Mouse (Mus musculus): ENCODE measurements around the gene Palld.

Gene Palld

GRCm38 (mm10) chr8:61725306-61726017 lies 177.0 kb downstream of the Palld start:
- DNase-seq (ENCODE audit: low spot score in 2 of 2): no peak

- no peak for DNase-seq (ENCODE audit: low spot score in 2 of 2)
Observed at GRCm38 (mm10) chr8:61722226-61722625, 180.3 kb downstream of the Palld start.

GRCm38 (mm10) chr8:61715351-61716125 lies 187.0 kb downstream of the Palld start:
- no peak for DNase-seq (ENCODE audit: low spot score in 2 of 2)

- DNase-seq (ENCODE audit: low spot score in 2 of 2): no peak
Observed at GRCm38 (mm10) chr8:61714293-61714831, 188.1 kb downstream of the Palld start.

- DNase-seq (ENCODE audit: low spot score in 2 of 2): no peak
Observed at GRCm38 (mm10) chr8:61713195-61713990, 189.1 kb downstream of the Palld start.

GRCm38 (mm10) chr8:61712426-61712825 lies 190.1 kb downstream of the Palld start:
- no peak for DNase-seq (ENCODE audit: low spot score in 2 of 2)

- no peak for DNase-seq (ENCODE audit: low spot score in 2 of 2)
Observed at GRCm38 (mm10) chr8:61708586-61709305, 193.7 kb downstream of the Palld start.

- no peak for DNase-seq (ENCODE audit: low spot score in 2 of 2)
Observed at GRCm38 (mm10) chr8:61705491-61705890, 197.0 kb downstream of the Palld start.

GRCm38 (mm10) chr8:61702122-61702521 lies 200.4 kb downstream of the Palld start:
- no peak for DNase-seq (ENCODE audit: low spot score in 2 of 2)

- DNase-seq (ENCODE audit: low spot score in 2 of 2): no peak
Observed at GRCm38 (mm10) chr8:61700932-61701681, 201.4 kb downstream of the Palld start.

GRCm38 (mm10) chr8:61700298-61700697 lies 202.2 kb downstream of the Palld start:
- peak in 1 of 2 experiments; percentile 18 for DNase-seq (ENCODE audit: low spot score in 2 of 2)

- DNase-seq (ENCODE audit: low spot score in 2 of 2): no peak
Observed at GRCm38 (mm10) chr8:61698959-61699358, 203.5 kb downstream of the Palld start.

- DNase-seq (ENCODE audit: low spot score in 2 of 2): no peak
Observed at GRCm38 (mm10) chr8:61697728-61698385, 204.6 kb downstream of the Palld start.

- no peak for DNase-seq (ENCODE audit: low spot score in 2 of 2)
Observed at GRCm38 (mm10) chr8:61696846-61697455, 205.5 kb downstream of the Palld start.

GRCm38 (mm10) chr8:61695416-61695815 lies 207.1 kb downstream of the Palld start:
- no peak for DNase-seq (ENCODE audit: low spot score in 2 of 2)

GRCm38 (mm10) chr8:61692866-61693265 lies 209.6 kb downstream of the Palld start:
- DNase-seq (ENCODE audit: low spot score in 2 of 2): no peak

- no peak for DNase-seq (ENCODE audit: low spot score in 2 of 2)
Observed at GRCm38 (mm10) chr8:61692129-61692528, 210.4 kb downstream of the Palld start.

GRCm38 (mm10) chr8:61691391-61691790 lies 211.1 kb downstream of the Palld start:
- DNase-seq (ENCODE audit: low spot score in 2 of 2): no peak

GRCm38 (mm10) chr8:61687071-61687470 lies 215.4 kb downstream of the Palld start:
- no peak for DNase-seq (ENCODE audit: low spot score in 2 of 2)

GRCm38 (mm10) chr8:61686340-61686739 lies 216.2 kb downstream of the Palld start:
- no peak for DNase-seq (ENCODE audit: low spot score in 2 of 2)
